Mouse (Mus musculus) adrenal gland, adult 2 months (tissue): ENCODE measurements around the gene Mis18bp1. TPM values are rescaled to one million over a fixed set of nuclear protein-coding genes. Genes with fewer than 3 reads are reported as not detected.
"Not testable (repeated sequence)": the region's sequence is repeated elsewhere in the genome, so short reads cannot be mapped to it uniquely, and the experiment has no call there.

Experiments used
- DNase-seq: peaks from one replicate; pipeline ENCODE4 v3.0.0; 2021
- long read RNA-seq: library from polyadenylated mRNA; stranded (forward); transcript quantifications from one replicate; pipeline ENCODE4 v2.0.0, GENCODE M21; 2021
- polyA plus RNA-seq: library from polyadenylated mRNA; depleted of rRNA; stranded (reverse); fragments of >200 nt; gene quantifications from 2 replicates; pipeline ENCODE4 v1.2.3, GENCODE M21; 2012; rRNA removed
- total RNA-seq, 2 experiments: library from RNA; stranded (reverse); gene quantifications; 2 replicates each; pipeline ENCODE4 v1.2.3; 2021

The Mis18bp1 gene
- total RNA-seq (1 to 10 TPM in 1 of 2 experiments, under 1 TPM in 1; 0.59 to 1.4 TPM), polyA plus RNA-seq (0.02 TPM in 1 of 2 replicates, not detected in the other)
- long read RNA-seq = 0 reads

GRCm38 (mm10) chr12:65172021-65172951 is at the start of gene Mis18bp1:
Gene Mis18bp1, minus strand, starts transcription at chr12:65172604.
- peak; percentile 96 for DNase-seq

GRCm38 (mm10) chr12:65216404-65216840 is 44.0 kb upstream of the Mis18bp1 start:
- no peak for DNase-seq

- no peak for DNase-seq
Measured at GRCm38 (mm10) chr12:65206431-65206830, 34.0 kb upstream of the Mis18bp1 start.

- DNase-seq = no peak
Measured at GRCm38 (mm10) chr12:65201812-65202211, 29.4 kb upstream of the Mis18bp1 start.

GRCm38 (mm10) chr12:65194003-65194530 is 21.7 kb upstream of the Mis18bp1 start:
- DNase-seq = peak; percentile 27

DNA sequence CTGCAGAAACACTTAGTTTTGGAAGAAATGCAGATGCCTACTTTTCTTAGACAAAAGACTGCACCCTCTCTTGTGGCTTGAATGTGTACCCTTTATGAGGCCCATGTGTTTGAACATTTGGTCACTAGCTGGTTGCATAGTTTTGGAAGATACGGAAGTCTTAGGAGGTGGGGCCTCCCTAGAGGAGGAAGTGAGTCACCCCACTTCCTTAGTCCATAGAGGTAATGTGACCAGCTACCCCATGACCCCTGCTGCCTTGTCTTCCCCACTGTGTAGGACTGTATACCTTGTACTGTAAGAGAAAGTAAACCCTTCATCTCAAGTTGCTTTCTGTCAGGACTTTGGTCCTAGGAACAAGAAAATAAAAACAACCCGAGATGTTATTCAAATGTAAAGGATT is 16.8 kb upstream of the Mis18bp1 start:
- no peak for DNase-seq

- no peak for DNase-seq
Measured at GRCm38 (mm10) chr12:65187365-65187764, 15.0 kb upstream of the Mis18bp1 start.

DNA sequence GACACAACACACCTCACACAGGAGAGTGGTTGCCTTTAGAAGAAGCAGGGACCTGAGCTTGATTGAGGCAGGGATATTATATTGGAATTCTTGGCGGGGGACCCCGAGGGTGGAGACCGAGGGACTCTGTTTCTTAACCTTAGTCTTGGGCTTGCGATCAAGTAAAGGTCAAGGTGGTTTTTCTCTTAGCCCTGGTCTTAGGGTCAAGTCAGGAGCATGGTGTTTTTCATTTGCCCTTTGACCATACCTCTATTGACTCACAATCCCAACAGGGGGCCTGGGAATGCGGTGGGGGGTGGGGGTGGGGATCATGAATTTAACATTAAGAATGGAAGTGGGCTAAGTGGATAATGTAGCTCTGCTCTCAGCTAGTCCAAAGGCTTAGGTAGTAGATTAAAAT is 1.3 kb upstream of the Mis18bp1 start:
- no peak for DNase-seq

- DNase-seq = peak; percentile 66
Measured at GRCm38 (mm10) chr12:65172959-65173358, 555 bp upstream of the Mis18bp1 start.

- DNase-seq = not testable (repeated sequence)
Measured at GRCm38 (mm10) chr12:65136121-65136520, 36.3 kb downstream of the Mis18bp1 start.

- no peak for DNase-seq
Measured at GRCm38 (mm10) chr12:65119451-65119850, 53.0 kb downstream of the Mis18bp1 start.

DNA sequence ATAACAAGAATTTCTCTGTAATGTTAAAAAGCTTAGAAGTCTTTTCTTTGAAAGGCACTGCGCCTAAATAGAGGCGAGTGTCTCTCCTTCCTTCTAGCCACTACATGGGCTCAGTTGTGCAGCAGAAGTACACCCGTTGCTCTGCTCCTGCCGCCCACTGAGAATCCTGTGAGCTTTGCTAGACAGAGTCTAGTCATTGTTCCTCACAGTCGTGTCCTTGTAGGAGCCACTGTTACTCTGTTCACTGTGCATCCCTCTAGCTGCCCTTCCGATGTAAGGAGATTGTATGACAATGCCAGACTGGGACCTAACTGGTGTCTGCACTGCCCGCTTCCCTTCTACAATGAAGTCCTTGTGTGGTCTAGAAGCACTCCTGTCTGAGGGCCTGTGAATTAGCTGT is 53.4 kb downstream of the Mis18bp1 start:
- DNase-seq = no peak

GRCm38 (mm10) chr12:65114978-65115377 is 57.4 kb downstream of the Mis18bp1 start:
- not testable (repeated sequence) for DNase-seq

DNA sequence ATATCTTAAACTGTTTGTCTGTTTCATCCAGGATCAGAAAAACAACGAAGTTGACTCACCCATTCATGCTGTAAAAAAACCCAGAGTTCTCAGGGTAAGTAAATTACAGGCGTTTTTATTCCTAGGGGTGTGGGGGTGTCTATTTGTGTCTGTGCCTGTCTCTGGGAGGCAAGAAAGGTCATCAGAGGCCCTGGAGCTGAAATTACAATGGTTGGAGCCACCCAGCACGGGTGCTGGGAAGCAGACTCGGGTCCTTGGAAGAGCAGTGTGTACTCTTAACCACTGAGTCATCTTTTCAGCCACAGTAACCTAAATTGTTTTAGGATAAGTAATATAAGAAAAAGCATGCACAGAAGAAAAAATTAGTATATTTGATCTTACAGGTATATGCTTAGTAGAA is 58.5 kb downstream of the Mis18bp1 start:
- DNase-seq = no peak

- no peak for DNase-seq
Measured at GRCm38 (mm10) chr12:65112811-65113210, 59.6 kb downstream of the Mis18bp1 start.

GRCm38 (mm10) chr12:65111503-65111902 is 60.9 kb downstream of the Mis18bp1 start:
- DNase-seq = no peak

DNA sequence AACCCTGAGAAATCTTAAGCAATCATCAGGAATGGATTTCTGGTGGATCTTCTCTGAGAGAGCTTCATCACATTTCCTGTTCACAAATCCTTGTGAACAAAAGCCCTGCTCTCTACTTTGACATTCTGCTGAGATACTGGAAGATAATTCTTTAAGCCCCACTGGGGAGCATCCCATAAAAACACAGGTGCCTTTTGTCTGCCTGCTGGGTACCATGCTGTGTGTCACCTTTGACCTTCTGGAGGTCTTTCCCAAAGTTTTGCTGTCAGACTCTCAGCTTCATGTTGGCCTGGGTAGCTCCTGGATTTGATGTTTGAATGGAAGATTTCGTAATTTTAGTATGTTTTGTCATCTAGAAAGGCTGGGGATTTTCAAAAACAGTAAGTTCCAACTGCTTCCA is 63.7 kb downstream of the Mis18bp1 start:
- DNase-seq = no peak

Other genes with a start within 250 kb of the Mis18bp1 start
- 10 to 100 TPM; 10.3 to 11.8 TPM for gene Klhl28, start 207.1 kb downstream of the Mis18bp1 start, total RNA-seq
- gene Klhl28, start 207.1 kb downstream of the Mis18bp1 start, polyA plus RNA-seq = 0.90 and 1.6 TPM in 2 replicates
- 10 to 100 TPM; 29.1 to 44.7 TPM for gene Togaram1, start 206.8 kb downstream of the Mis18bp1 start, total RNA-seq
- 4.3 and 5.8 TPM in 2 replicates for gene Togaram1, start 206.8 kb downstream of the Mis18bp1 start, polyA plus RNA-seq
- 10 to 100 TPM; 25.0 to 32.2 TPM for gene Prpf39, start 136.3 kb downstream of the Mis18bp1 start, total RNA-seq
- gene Prpf39, start 136.3 kb downstream of the Mis18bp1 start, polyA plus RNA-seq = 2.2 and 2.8 TPM in 2 replicates
- 100 to 1,000 TPM; 105 to 127 TPM for gene Fkbp3, start 98.6 kb downstream of the Mis18bp1 start, total RNA-seq
- gene Fkbp3, start 98.6 kb downstream of the Mis18bp1 start, polyA plus RNA-seq = 10.7 and 10.9 TPM in 2 replicates
- gene Fancm, start 97.0 kb downstream of the Mis18bp1 start, total RNA-seq = 1 to 10 TPM; 6.9 to 9.2 TPM
- 2.1 and 2.5 TPM in 2 replicates for gene Fancm, start 97.0 kb downstream of the Mis18bp1 start, polyA plus RNA-seq
- not detected for gene Wdr20rt, start 52.9 kb upstream of the Mis18bp1 start, total RNA-seq
- not detected in 2 replicates for gene Wdr20rt, start 52.9 kb upstream of the Mis18bp1 start, polyA plus RNA-seq